Mouse (Mus musculus) urinary bladder, adult 18-20 months (tissue): Measurements from ENCODE around the gene Etv1.
"Not testable (repeated sequence)": the region's sequence is repeated elsewhere in the genome, so short reads cannot be mapped to it uniquely, and the experiment has no call there.

Experiments
- DNase-seq, 2 experiments: peaks; one replicate each; pipeline ENCODE4 v3.0.0; 2022; ENCODE audit warnings: low spot score in 2 of 2, mixed read lengths in 2 of 2

Gene Etv1

GRCm38 (mm10) chr12:38816235-38816634 lies 37.1 kb downstream of the Etv1 start:
- DNase-seq: no peak

DNA sequence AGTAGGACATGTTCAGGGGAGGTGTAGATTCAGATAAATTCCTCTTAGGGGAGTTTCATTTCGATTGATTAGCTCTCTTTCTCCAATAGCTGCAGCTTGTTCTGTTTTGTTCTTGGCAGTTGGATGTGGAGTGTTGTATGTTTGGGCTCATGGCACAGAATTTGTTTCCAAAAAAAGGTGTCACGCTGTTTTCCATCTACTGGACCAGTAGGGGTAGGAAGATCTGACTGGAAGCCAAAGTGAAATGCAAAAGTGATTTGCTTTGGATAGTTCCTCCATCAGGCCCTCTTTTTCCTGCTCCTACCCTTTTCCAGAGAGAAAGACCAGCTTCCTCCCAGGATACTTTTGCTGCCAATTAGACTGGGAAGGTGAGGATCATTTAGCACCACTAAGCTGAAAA lies 39.1 kb downstream of the Etv1 start:
- DNase-seq: no peak

DNA sequence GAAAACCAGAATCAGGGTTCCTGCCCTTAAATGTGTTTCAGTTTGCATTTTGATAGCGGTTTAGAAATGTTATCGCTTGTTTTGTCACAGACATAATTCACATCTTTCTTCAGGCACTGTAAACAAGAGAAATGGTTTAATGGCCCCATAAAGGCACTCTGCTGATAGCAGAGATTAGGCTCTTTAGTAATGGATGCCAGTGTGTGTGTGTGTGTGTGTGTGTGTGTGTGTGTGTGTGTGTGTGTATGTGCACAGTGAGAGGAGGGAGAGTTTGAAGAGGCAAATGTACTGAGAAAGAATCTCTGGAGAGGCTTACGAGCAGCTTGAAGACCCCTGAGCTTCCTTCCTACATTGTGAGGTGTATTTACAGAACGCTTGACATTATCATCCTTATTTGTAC lies 41.5 kb downstream of the Etv1 start:
- no peak for DNase-seq

DNA sequence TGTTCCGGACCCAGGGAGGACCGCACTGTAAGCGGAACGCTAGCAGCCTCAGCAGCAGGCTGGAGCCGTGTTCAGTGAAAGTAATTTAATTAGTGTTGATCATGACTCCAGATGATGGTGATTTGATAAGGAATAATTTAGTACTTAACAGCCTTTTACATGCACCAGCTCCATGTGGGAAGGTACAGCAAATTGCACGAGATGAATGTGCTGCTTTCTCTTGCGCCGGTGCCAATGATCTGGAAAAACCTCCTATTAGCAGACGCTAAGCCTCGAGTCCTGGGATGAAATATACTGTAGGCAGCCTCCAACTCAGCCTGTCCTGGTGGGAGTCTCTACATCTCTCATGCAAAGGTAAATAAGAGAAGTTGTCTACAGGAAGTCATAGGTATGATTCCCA lies 45.2 kb downstream of the Etv1 start:
- no peak for DNase-seq

- DNase-seq: no peak
These were observed 53.8 kb downstream of the Etv1 start for GRCm38 (mm10) chr12:38832981-38833380.

GRCm38 (mm10) chr12:38834581-38834980 lies 55.4 kb downstream of the Etv1 start:
- no peak for DNase-seq

- DNase-seq: not testable (repeated sequence)
These were observed 55.8 kb downstream of the Etv1 start for GRCm38 (mm10) chr12:38834986-38835385.

GRCm38 (mm10) chr12:38843801-38844295 lies 64.7 kb downstream of the Etv1 start:
- DNase-seq: no peak

DNA sequence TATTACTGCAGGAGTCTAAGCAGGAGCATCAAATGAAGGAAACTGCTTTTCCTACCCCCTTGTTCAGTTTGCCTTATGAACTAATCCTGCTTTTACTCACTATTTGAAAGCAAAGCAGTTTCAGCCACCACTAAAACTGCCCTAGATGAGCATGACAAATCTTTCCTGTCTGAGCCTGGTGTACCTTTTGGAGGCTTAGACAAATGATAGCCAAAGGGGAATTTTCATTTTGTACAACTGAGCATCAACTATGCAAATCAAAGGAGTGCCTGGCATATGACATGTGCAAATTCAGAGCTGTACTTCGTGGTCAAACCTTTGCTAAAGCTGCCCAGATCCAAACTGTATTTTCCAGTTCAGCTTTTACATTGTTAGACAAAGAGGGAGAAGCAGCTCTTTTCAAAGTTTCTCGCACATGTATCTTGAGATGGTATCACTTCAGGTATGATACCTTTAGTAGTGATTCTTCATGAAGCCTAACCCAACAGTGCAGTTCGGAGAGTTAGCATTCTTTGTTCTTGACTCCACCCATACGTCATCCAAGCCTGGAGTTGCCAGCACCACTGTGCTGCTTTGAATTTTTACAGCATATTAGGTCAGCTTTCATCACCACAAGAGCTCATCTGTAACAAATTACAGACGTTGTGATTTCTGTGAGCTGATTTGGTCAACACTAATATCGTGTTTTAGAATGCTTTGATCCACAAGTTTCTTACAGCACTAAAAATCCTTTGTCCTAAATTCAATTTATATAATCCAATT lies 68.5 kb downstream of the Etv1 start:
- DNase-seq: no peak

DNA sequence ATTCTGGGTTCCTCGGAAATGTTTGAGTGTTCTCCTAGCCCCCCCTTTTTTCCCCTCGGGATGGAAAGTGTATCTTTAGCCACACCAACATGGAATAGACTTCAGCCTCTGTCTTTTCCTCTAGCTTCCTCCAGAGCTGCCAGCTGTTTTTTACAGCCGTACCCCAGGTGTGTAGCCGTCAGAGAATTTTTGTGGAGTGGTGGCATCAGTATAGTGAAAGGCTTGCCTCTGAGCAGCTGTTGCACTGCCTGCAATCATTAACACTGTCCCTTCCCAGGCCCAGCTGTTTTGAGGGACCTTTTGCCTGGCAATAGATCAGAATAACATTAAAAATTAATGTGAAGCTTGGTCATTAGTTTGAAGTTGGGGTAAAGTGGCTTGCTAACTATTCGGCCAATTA lies 70.8 kb downstream of the Etv1 start:
- no peak for DNase-seq

DNA sequence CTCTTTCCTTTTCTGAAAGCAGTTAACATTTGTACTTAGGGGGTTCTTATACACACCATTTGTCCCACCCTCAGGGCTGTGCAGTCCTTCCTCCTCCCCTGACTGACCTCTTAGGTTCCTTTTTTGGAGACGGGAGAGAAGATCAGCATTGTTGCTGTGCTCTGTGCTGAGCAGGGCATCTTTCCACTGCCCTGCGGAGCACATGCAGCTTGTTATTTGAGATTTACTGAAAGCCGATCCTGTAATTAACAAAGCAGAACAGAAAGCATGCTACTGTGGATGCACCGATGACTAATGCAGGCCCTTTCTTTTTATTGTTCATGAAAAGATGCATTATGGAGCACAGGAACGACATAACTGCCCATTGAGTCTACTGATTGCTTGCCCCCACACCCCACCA lies 75.1 kb downstream of the Etv1 start:
- DNase-seq: no peak

DNA sequence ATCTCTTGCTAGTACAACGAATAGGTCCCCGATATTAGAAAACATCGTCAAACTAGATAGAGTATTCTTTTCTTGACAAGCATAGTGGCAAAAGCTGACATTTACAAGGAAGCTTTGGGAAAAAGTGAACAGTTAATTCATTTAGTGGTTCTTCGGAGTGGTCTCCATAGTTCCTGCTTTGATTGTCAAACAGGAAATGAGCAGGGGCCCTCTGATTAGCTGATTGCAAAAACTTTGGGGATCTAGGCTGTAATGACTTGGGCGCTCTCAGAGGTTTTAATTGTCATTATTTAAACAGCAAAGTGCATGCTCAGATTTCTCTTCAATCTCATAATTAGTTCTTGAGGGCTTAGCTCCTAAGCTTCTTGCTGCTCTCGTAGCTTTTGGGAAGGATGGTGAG lies 75.6 kb downstream of the Etv1 start:
- DNase-seq: no peak

DNA sequence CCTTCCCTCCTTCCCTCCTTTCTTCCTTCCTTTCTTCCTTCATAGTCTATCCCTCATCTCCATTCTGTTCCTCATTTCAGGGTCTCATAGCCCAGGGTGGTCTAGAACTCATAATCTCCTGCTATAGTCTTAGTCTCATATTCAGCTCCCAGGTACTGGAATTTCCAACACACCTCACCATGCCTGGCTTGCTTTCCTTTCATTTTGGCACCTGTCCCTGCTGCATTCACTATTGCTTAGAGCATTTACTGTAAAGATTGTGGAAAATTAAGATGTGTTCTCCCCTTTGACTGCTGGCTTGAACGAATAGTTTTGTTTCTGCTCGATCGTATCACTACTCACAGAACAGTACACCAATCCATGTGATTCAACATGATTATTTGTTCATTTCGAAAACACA lies 80.5 kb downstream of the Etv1 start:
- no peak for DNase-seq

DNA sequence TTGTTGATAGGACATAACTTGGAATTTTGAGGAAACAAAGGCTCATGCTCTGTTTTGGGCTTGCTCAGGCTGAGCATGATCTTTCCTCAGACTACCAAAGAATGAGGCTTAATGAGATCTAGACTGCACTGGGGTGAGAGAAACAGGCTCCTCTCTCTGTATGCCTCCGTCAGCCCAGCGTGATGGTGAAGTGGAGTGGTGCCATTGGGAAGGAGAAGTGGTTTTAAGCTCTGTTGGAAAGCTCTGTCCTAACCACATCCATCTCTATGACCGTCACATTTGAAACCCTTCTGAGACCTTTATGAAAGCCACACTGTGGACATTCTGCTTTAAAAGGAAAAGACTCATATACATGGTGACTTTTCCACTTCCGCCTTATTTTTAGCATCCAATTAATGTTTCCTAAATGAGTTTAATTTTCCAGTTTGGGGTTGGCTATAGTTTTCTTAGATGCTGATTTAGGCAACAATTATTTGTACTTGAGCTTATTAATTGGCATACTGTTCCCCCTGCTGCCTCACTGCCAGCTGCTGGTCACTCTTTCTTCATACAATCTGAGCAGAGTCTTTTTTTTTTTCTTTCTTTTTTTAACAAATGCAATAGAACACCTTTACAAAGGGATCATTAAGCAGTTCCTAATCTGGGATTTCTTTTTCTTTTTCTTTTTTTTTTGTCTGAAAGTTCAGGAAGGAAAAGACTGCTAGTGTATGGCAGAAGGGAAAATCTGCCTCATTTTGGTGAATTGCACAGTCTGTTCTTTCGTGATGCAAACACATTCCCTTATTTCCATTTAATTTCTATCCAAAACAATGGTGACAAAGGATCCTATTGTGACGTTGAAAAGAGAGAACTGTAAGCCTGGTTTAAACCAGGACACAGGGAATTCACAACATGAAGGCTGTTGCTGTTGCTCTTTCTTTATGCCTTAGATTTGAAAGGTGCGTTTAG lies 81.3 kb downstream of the Etv1 start:
- no peak for DNase-seq

- DNase-seq: no peak
These were observed 84.2 kb downstream of the Etv1 start for GRCm38 (mm10) chr12:38863395-38863794.

DNA sequence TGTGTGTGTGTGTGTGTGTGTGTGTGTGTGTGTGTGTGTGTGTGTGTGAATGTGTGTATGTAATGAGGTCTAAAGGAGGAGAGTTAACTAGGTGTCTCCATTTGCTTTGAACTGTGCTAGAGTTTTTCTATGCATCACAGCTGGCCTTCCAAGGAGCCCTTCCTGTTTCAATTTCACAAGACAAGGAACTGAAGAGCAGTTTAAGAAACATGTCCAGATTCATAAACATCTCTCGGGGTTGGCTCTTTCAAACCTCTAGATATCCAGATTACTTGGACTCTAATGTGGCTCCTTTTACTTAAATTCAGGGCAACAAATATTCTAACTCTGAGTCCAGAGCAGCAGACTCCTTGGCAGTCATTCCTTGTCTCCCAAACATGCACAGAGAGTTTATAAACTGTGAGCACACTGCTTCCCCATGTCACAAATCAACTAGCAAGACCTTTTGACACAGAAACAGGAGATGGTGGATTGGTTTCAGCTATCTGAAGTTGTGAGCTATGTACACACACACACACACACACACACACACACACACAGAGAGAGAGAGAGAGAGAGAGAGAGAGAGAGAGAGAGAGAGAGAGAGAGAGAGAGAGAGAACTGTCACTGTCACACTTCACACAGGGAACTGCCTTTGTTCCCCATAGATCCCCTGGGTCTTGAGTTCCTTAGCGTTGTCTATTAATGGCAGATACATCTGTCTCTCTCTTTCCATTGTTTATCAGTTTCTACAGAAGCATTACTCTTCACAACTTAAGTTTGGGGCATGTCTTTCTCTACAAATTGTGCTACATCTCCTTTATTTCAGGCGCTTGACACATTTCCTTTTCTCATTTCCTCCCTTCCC lies 85.0 kb downstream of the Etv1 start:
- DNase-seq: no peak

- no peak for DNase-seq
These were observed 95.4 kb downstream of the Etv1 start for GRCm38 (mm10) chr12:38874470-38874995.

DNA sequence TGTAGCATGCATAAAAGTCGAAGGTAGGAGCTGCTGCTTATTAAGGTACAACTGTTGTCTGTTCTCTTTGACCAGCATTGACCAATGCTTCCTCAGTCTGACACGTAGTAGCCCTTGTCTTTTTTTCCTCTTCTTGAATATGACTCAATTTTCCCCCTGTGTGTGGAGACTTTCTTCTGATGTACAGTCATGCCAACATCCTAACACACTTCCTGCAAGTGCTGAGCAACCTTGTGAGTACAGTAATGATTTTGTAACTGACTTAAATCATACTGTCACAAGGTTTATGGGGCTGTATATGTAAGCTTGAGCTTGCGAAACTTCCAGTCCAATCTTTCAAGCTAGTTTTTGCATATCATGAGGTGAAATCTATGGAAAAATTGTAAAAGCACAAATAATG lies 125.3 kb downstream of the Etv1 start:
- no peak for DNase-seq

DNA sequence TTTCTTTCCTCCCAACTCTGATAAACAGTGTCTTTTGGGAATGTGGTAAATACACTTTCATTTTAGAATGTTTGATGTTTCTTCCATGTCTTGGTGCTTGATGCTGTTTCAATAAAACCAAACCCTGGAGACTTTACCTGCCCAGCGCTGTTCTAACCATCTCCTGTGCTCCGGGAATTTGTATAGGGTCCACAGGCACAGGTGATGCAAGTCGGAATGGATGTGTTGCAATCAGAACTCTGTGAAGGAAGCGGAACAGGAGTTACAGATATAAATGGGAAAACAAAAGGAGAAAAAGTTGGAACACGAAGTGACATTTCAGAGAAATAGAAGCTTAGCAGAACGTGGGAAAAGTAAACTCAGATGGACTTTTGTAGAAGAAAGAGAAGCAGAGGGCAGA lies 127.1 kb downstream of the Etv1 start:
- no peak for DNase-seq

- DNase-seq: no peak
These were observed 127.6 kb downstream of the Etv1 start for GRCm38 (mm10) chr12:38906812-38907211.

GRCm38 (mm10) chr12:38908947-38909346 lies 129.8 kb downstream of the Etv1 start:
- no peak for DNase-seq
